Mouse (Mus musculus) neural tube, embryonic 14.5 days (tissue): Measurements from ENCODE around the gene Pkhd1. TPM values are rescaled to one million over a fixed set of nuclear protein-coding genes. Genes with fewer than 3 reads are reported as not detected.
"Not testable (repeated sequence)": the region's sequence is repeated elsewhere in the genome, so short reads cannot be mapped to it uniquely, and the experiment has no call there.

Experiments
- ATAC-seq: fragments of 200-750 bp; cut with Nextera tagmentation; 2 replicates; pipeline ENCODE4 v1.8.0; 2017; ENCODE audit warnings: low read depth, mild to moderate bottlenecking, moderate TSS enrichment, moderate library complexity
- H3K27ac ChIP-seq: fragments of 300-500 bp; sonication (generic); 2 replicates; pipeline ENCODE4 v1.5.1; 2014; ENCODE audit warnings: low read depth, mild to moderate bottlenecking, control low read depth, low read length, moderate library complexity, mixed read lengths
- H3K27me3 ChIP-seq: fragments of 300-500 bp; sonication (generic); 2 replicates; pipeline ENCODE4 v1.6.1; 2014; ENCODE audit warnings: low read length; ENCODE audit not compliant: control insufficient read depth, insufficient read depth
- H3K36me3 ChIP-seq: fragments of 300-500 bp; sonication (generic); 2 replicates; pipeline ENCODE4 v1.6.1; 2014; ENCODE audit warnings: low read length, mixed read lengths; ENCODE audit not compliant: control insufficient read depth, insufficient read depth
- H3K4me1 ChIP-seq: fragments of 300-500 bp; sonication (generic); 2 replicates; pipeline ENCODE4 v1.6.1; 2014; ENCODE audit warnings: low read length; ENCODE audit not compliant: control insufficient read depth, insufficient read depth
- H3K4me2 ChIP-seq: fragments of 300-500 bp; sonication (generic); 2 replicates; pipeline ENCODE4 v1.6.1; 2014; ENCODE audit warnings: mild to moderate bottlenecking, low read depth, low read length, control low read depth
- H3K4me3 ChIP-seq: fragments of 300-500 bp; sonication (generic); 2 replicates; pipeline ENCODE4 v1.5.1; 2014; ENCODE audit warnings: low read depth, low read length, control low read depth, mixed read lengths
- H3K9ac ChIP-seq: fragments of 300-500 bp; sonication (generic); replicated peaks from 2 replicates; pipeline ENCODE4 v1.6.1; 2014; ENCODE audit warnings: low read depth, mild to moderate bottlenecking, control low read depth, low read length, mixed read lengths
- H3K9me3 ChIP-seq: fragments of 300-500 bp; sonication (generic); 2 replicates; pipeline ENCODE4 v1.6.1; 2016; ENCODE audit warnings: low read length; ENCODE audit not compliant: control insufficient read depth
- WGBS: fragments of 180-500 bp; shearing (Covaris S2); extraction: QIAGEN DNeasy Blood & Tissue Kit; methylation state at CpG from one replicate; pipeline ENCODE4 v1.1.7; 2014; 5-methylcytosine and 5-hydroxymethylcytosine counted together
- polyA plus RNA-seq: library from polyadenylated mRNA; unstranded; fragments of >200 nt; fragmentation: Nextera tagmentation; extraction: Ambion mirVana; gene quantifications from 2 replicates; pipeline ENCODE4 v1.2.1, GENCODE M21; 2014

Pkhd1 gene
- polyA plus RNA-seq, 1 experiment from 2014 or later: 0.04 TPM

DNA sequence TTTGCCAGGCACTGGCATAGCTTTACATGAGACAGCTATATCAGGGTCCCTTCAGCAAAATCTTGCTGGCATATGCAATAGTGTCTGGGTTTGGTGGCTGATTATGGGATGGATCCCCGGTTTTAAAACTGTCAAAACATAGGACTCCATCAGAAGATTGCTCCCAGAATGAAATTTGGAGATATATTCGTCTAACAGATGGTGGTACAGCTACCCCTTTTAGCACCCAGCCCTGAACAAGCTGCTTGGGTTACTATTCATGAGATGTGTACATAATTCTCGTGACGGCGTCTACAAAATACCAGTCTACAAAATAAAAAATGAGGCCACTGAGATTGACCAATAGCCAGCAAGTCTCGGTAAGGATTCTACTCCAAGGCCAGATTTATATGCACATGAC lies 147.5 kb downstream of the Pkhd1 start:
- H3K9ac ChIP-seq: no peak overlapping the region
- no peak for ATAC-seq
- no peaks in the 10 kb centered on the region for H3K9me3 ChIP-seq
- H3K27me3 ChIP-seq: no peaks in the 10 kb centered on the region
- 80% methylated on average over 6 of the region's 6 CpGs for WGBS
- H3K4me3 ChIP-seq: no peak overlapping the region
- H3K4me1 ChIP-seq: no peaks in the 10 kb centered on the region
- no peaks in the 10 kb centered on the region for H3K36me3 ChIP-seq
- no peak overlapping the region for H3K4me2 ChIP-seq
- H3K27ac ChIP-seq: no peak overlapping the region

- Histone ChIP-seq H3K4me2 (no peak overlapping the region), H3K27ac (no peak overlapping the region), H3K9me3 (no peaks in the 10 kb centered on the region), H3K4me3 (no peak overlapping the region), H3K27me3 (no peaks in the 10 kb centered on the region), H3K9ac (no peak overlapping the region), H3K36me3 (no peaks in the 10 kb centered on the region), H3K4me1 (no peaks in the 10 kb centered on the region)
- WGBS: 52% methylated on average over 4 of the region's 4 CpGs
- no peak for ATAC-seq
Observed at GRCm38 (mm10) chr1:20466481-20466880, 151.4 kb downstream of the Pkhd1 start.

DNA sequence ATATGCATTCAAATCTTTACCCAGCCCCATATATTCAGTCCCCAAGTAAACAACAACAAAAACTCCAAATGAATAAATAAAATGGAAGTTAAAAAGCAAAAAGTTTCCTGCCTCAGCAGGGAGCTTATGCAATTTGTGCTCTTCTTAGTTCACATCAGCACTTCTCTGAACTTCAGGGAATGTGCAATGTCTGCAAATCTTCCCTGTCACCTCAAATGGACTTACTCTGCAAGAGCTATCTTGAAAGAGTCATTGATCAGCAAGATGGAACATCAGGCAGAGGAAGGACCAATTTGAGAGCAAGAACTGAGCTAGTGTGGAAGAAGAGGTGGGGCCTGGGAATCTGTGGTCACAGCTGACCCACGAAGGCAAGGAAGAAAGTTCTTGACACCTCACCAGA lies 163.2 kb downstream of the Pkhd1 start:
- Histone ChIP-seq H3K9ac (no peak overlapping the region), H3K27me3 (no peaks in the 10 kb centered on the region), H3K36me3 (no peaks in the 10 kb centered on the region), H3K4me1 (no peaks in the 10 kb centered on the region), H3K4me2 (no peak overlapping the region), H3K9me3 (no peaks in the 10 kb centered on the region), H3K4me3 (no peak overlapping the region), H3K27ac (no peak overlapping the region)
- 81% methylated on average over 1 of the region's 1 CpGs for WGBS
- no peak for ATAC-seq

DNA sequence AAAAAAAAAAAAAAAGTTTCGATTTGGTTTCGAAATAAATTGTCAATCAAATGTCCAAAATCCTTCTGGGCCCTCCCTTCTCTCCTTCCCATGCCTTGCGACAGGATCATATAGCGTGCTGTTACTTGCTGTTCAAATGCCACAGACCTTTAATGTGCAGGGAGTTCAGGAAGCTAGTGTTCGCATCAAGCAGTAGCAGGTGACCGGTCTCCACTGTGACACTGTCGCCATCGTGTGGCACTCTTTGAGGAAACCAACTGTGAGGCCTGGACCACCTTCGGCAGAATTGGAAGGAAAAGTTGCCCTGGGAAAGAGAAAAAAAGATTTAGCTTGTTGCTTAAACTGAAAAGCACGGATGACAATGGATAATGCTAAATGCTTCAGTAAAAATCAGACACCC lies 167.8 kb downstream of the Pkhd1 start:
- no peak overlapping the region for H3K27ac ChIP-seq
- no peaks in the 10 kb centered on the region for H3K27me3 ChIP-seq
- H3K4me3 ChIP-seq: no peak overlapping the region
- 31% methylated on average over 10 of the region's 10 CpGs for WGBS
- H3K36me3 ChIP-seq: no peaks in the 10 kb centered on the region
- H3K9ac ChIP-seq: no peak overlapping the region
- H3K4me2 ChIP-seq: no peak overlapping the region
- ATAC-seq: peak; percentile 92
- H3K9me3 ChIP-seq: no peaks in the 10 kb centered on the region
- H3K4me1 ChIP-seq: no peaks in the 10 kb centered on the region

DNA sequence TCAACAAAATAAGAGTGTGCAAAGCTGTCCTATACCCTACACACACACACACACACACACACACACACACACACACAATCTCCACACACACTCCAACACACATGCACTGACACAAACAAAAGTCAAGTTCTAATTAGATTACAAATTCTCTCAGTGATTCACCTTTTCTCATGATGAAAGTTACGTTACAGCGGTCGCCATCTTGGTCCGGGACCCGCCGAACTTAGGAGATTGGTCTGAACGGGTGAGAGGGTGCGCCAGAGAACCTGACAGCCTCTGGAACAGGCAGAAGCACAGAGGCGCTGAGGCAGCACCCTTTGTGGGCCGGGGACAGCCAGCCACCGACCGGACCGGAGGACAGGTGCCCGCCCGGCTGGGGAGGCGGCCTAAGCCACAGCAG lies 185.8 kb downstream of the Pkhd1 start:
- not testable (repeated sequence) for H3K27me3 ChIP-seq, H3K36me3 ChIP-seq, H3K9me3 ChIP-seq, H3K27ac ChIP-seq, ATAC-seq, H3K9ac ChIP-seq, H3K4me2 ChIP-seq, H3K4me1 ChIP-seq, H3K4me3 ChIP-seq
- WGBS: 91% methylated on average over 16 of the region's 16 CpGs

GRCm38 (mm10) chr1:20429056-20429394 lies 188.8 kb downstream of the Pkhd1 start:
- Histone ChIP-seq H3K27ac (no peak overlapping the region), H3K9me3 (no peaks in the 10 kb centered on the region), H3K4me3 (no peak overlapping the region), H3K9ac (no peak overlapping the region), H3K27me3 (no peaks in the 10 kb centered on the region), H3K36me3 (no peaks in the 10 kb centered on the region), H3K4me1 (0 out of 2 replicates have a peak, but pooled peaks cover 4% of the 10 kb centered on the region), H3K4me2 (peak overlapping the region; percentile 37; the same call in 1 of the 2 replicates)
- ATAC-seq: 0 out of 2 replicates have a peak, but pooled peaks have one; percentile 26
- WGBS: 64% methylated on average over 3 of the region's 3 CpGs

DNA sequence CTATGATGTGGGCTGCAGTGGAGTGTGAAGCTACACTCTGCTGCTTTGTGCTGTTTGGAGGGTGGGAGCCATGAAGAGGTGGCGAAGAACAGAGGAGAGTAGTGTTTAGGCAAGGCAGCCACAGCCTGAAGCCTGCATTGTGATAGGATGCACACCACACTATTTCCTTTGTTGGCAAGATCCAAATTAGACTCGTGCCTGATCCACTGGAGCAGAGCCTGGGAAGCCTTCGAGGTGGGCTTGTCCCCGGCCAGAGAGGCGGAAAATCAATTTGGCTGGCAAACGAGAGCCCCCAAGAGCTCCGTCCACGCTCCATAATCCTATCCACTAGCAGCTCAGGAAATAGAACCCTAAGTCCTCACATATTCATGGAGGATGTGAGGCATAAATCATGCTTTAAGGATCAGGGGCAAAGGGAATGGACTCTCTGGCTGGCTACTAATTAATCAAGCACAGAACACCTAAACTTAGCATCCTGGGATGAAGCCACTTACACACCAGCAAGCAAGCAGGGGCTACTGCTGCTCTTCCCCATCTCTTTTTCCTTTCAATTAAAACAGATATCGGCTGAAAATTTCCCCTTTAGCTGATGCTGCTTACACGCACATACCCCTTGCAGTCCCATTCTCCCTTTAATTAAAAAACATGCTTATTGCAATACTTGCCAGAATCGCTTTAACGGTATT lies 189.4 kb downstream of the Pkhd1 start:
- no peak overlapping the region for H3K4me3 ChIP-seq
- 26% methylated on average over 12 of the region's 12 CpGs for WGBS

DNA sequence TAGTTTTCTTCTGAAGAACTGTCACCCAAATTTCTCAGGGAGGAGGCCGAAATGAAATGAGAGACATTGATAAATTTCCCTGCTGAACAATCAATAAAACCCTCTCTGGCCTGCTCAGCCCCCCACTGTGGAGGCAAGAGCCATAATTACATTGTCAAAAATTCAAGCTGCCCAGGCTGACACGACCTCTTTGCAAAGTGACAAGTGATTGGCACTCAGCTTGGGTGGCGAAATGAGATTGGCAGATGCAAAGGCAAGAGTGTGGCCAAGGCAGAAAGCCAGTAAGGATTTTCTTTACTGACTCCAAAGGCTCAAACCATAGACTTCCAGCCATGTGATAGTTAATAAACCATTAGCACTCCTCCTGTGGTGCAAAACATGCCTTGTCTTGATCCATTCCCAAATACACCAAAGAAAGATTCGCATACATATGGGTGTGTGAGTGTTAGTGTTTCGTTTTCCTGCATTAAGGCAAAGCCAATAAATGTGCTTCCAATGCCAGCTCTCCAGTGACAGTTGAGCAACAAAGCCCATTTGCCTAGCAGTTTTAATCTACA lies 208.4 kb downstream of the Pkhd1 start:
- Histone ChIP-seq H3K27me3 (no peaks in the 10 kb centered on the region), H3K9me3 (no peaks in the 10 kb centered on the region), H3K36me3 (no peaks in the 10 kb centered on the region), H3K9ac (no peak overlapping the region), H3K4me3 (no peak overlapping the region), H3K4me2 (no peak overlapping the region), H3K4me1 (no peaks in the 10 kb centered on the region), H3K27ac (no peak overlapping the region)
- 68% methylated on average over 5 of the region's 5 CpGs for WGBS
- ATAC-seq: no peak

More for the DNA sequence above, 189.4 kb downstream of the Pkhd1 start:
- Histone ChIP-seq H3K27ac (peak overlapping the region; percentile 35), H3K9me3 (no peaks in the 10 kb centered on the region), H3K36me3 (no peaks in the 10 kb centered on the region), H3K27me3 (no peaks in the 10 kb centered on the region), H3K9ac (peak overlapping the region; percentile 52), H3K4me1 (0 out of 2 replicates have a peak, but pooled peaks cover 4% of the 10 kb centered on the region), H3K4me2 (peak overlapping the region; percentile 37)
- peak; percentile 96 for ATAC-seq

DNA sequence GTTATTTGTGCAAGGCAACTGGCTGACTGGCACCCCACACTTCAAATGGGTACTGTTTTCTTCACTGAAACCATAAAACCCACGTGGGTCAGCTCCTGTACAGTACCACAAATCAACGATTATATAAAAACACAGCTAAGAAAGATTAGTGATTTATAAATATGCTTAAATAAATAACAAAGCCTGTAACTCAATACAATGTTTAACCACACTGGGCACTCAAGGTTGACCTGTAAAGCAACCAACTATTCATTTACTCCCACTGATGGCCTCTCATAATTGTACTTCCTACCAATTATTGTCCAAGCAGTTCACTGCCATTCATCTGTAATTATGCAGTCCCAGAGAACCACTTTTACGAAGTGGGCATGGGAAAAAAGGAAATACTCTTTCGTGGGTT lies 219.5 kb downstream of the Pkhd1 start:
- Histone ChIP-seq H3K9me3 (no peaks in the 10 kb centered on the region), H3K9ac (no peak overlapping the region), H3K4me1 (no peaks in the 10 kb centered on the region), H3K27ac (no peak overlapping the region), H3K4me2 (no peak overlapping the region), H3K36me3 (no peaks in the 10 kb centered on the region), H3K27me3 (no peaks in the 10 kb centered on the region), H3K4me3 (no peak overlapping the region)
- no peak for ATAC-seq
- WGBS: 71% methylated on average over 4 of the region's 4 CpGs
